Mouse (Mus musculus) neural tube, embryonic 10.5 days (tissue): ENCODE results near the gene Crhr2.

Source experiments
- DNase-seq: peaks from one replicate; pipeline ENCODE4 v3.0.0-alpha.2; 2017; ENCODE audit warnings: low spot score; ENCODE audit errors: extremely low spot score

The Crhr2 gene

DNA sequence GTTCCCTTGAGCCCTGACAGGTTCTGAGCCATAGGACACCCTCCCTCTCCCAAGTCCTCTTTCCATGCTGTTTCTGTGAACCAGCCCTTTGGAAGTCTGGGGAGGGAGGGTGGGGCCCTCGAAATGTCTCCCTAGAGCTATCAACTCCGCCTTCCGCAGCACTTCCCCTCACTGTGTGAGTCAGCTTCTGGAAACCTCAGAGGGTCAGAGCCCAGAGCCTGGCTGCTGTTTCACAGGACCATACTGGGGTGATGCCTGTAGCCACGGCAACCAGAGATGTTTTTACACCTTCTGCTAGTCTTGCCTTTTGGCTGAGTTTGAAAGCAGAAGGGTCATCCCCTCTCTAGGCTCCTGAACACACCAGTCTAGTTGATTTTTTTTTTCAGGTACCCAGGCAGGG lies 9.8 kb downstream of the Crhr2 start:
- no peak for DNase-seq

DNA sequence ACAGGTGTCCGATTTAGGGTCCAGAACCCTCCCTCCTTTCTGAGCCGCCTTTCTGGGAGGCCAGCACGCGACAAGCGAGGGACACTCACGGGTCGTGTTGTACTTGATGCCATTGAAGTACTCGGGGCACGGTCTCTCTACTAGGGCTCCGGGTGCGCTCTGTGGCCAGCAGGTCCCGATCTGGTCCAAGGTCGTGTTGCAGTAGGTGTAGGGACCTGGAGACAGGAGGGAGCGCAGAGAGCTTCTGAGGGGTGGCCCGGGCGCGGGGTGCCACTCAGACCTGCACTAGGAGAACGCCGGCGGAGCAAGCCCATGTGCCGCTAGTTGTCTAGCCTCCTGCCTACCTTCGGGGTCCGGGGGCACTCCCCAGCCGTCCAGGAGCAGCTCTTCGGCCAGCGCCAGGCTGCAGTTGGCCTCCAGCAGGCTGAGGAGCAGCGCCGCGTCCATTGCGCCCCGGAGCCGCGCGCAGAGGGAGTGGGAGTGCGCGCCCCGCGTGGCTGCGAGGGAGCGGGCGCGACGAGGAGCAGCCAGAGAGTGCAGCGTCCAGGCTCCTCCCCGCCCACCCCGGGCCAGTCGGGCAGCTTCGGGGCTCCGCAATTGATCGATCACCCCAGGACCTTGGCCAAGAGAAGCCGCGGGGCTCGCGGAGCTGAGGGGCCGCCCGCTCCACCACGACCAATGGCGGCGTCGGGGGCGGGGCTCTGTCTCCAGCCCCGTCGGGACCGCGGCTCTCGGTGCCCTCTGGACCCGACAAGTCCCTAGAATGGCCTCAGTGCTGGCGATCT lies 15.3 kb downstream of the Crhr2 start:
- DNase-seq: peak; percentile 53

DNA sequence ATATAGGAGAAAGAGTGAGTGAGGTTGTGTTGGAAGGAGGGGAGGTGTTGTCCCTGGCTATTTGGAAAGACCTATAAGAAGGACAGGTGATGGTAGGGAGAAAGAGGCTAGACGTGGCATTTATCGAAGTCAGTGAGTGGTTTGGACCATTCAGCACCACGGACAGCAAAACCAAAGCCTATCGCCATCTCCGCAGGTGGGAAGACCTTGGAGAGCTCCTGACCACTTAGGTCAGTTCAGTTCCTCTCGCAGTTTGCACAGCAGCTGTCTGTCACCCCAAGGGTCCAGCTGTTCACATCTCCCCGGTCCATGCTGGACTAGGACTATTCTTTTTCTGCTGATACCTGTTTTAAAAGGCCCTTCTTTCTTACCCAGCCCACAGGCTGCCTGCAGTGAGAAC lies 24.5 kb downstream of the Crhr2 start:
- DNase-seq: peak; percentile 64

DNA sequence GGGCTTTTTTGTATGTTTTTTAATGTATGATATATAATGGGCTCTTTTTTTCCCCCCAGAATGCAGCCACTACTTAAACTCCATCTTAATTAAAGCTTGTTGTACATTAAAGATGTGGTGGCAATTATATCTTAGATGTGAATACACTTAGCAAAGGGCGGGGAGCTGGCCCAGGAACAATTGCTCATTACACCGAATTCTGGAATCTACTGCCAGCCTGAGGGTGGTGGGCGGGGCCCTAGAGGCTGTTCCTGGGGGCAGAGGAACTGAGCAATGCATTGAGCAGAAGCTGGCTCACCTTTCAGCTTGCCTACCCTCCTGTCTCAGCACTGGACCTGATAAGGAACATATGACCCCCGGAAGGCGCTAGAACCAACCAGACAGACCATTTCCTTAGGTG lies 34.2 kb downstream of the Crhr2 start:
- DNase-seq: no peak

DNA sequence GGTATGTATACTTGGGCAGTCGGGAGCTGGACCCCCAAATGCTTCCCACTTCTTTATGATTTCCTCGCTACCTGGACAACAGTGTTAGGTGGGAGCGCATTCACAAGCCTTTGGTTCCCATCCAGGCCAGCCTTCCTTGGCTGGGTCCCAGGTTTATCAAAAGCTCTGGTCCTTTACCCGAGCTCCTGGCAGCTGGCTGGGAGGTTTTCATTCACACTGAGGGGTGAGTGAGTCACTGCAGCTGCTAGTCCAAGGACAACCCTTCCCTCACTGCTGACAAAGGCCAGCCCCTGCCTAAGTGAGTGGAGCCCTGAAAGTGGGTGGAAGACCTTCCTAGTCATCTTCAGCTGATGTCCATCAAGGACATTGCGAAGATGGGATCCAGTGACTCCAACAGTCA lies 34.8 kb downstream of the Crhr2 start:
- no peak for DNase-seq

DNA sequence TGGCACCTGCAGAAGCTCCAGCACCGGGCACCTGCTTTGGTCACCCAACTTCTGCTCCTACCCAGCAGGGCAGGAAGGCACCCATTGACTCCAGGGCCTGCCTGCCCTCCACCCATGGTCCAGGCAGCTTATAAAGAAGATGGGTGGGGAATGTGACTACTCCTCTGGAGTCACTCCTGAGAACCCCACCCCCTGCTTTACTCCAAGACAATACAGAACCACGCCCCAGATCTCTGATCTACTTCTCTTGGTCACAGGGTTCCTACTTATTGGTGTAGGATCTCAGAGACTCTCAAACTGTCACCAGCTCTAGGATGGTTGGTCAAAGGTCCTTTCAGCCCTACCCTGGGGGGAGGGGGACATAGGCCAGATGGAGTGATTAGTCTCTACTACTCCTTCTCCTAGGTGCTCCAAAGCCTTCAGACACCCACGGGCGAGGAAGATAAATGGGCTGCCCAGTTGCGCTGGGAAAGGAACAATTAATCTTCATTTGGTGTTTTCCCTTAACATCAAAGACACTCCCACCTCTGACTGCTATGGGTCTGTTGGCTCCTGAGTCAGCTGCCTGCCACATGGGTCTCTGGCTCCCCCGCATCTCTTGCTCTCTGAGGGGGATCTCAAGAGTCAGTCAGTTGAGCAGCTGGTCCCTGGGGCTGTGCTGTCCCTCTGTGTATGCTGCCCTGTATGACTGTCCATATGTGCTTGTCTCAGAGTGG lies 39.2 kb downstream of the Crhr2 start:
- DNase-seq: peak; percentile 47

DNA sequence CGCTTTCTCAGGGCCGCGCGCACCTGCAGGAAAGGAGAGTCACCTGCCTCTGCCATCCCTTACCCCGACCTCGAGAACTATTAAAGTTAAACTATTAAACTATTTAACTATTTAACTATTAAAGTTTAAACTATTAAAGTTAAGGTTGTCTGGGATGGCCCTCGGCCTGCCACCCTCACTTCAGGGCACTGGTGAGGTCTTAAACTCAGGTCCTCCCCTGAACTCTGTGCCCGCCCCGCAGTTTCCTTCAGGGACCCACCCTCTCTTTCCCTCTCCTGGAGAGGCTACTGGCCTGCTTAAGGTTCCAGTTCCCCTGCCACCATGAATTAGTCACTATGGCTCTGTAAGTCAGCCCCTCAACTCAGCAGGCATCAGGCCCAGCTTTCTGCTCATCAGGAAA lies 41.4 kb downstream of the Crhr2 start:
- no peak for DNase-seq

DNA sequence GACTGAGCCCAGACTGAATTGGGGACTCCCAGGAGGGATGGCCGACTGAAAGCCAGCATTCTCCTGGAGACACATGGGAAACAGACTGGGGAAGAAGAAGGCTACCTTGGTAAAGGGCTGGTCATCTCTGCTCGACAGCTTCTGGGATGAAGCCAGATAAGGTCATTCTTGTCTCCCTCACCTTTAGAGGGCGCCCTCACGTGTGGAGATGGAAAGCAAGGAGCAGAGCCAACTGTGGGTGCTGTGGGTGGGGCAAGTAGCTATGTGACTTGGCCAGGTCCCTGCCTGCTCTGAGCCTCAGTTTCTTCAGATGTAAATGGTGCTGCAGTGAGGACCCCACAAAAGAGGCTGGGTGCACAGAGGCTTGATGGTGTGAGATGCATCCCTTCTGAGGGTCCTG lies 42.2 kb downstream of the Crhr2 start:
- no peak for DNase-seq

DNA sequence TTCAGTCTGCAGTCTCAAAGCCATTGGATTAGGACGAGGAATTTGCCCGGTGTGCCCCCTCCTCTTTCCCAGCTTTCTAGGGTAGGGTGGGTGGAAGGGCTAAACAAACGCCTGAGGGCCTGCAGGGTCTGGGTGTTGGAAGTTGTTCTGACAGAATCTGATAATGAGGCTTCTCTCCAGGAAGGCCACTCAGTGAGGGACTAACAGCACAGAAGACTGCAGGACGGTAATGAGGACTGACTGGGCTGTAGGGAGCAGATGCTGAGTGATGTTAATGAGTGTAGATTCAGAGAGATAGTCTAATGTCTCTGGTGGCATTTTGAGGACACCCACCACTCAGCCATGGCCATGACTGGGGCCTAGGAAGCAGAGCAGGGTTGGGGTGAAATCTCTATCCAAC lies 45.5 kb downstream of the Crhr2 start:
- DNase-seq: no peak

DNA sequence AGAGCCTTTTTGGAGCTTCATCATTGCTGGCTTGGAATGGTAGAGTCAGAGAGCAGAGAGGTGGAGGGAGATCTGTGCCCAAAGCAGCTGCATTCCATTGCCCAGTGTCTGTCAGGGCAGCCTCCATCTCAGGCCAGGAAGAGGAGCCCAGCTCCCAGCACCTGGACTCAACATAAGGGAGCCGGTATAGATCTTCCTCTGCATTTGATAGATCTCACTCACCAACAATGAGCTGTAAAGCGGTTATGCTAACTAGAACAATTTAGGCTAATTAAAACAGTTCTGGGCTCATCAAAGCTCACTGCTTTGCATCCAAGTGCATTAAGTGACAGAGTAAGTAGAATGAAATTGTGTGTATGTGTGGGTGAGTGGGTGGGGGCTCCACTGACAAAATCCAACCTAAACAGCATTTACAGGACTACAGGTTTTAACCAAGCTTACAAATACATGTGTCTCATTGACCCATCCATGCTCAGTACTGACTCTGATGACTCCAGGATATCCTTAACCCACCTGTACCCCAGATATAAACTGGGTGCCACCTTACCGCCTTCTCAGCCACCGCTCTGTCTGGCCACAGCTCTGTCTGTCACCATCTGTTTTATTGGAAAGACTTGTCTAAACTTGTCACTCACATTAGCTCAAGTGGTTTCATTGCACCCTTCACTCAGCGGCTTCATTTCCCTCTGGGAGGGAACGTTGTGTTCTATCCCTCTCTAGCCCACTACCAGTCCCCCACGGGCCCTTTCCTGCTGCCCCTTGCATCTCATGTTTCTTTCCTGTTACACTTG lies 50.4 kb downstream of the Crhr2 start:
- no peak for DNase-seq

DNA sequence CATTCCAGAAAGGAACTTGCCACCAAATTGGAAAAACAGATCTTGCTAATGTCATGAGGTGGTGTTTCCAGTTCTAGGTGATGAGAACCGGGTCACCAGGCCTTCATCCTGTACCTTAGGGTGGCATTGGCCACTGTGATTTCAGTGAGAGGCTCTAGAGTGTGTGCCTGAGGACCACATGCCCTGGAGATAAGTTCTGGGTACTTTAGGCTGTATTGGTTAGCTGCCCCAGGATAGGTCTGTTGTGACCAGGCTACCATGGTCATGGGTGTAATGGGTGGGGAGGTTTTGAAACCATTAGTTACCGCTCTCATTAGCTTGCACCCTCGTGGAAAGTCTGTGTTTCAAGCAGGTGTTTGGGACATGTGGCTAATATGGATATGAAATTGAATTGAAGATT lies 51.4 kb downstream of the Crhr2 start:
- no peak for DNase-seq

DNA sequence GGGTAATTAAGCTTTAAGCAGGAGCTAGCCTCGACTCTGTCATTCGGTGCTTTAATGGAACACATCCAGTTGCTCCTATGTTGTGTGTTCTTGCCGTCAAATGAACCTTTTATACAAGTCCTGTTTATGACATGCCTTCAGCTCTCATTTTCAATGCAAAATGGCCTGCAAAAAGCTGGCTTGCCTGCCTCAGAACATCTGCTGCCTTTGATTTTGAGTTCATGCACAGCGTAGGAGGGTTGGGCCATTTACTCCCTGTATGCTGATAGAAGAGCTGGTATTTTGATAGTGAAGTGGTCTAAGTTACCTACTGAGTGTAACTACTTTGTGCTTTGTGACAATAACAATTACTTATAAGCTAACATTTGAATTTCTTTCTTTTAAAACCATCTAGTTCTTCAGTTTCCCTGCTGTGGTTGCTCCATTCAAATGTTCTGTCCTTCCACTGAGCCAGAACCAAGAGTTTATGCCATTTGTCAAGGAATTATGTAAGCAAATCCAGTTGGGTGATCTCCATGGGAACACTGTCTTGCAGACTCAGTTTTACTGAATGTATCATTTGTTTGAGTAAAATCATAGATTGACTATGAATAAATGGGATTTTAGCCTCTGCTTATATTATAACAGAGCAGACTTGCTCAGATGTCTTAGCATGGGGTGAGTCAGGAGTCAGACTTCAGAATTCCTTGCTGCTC lies 56.1 kb downstream of the Crhr2 start:
- no peak for DNase-seq

DNA sequence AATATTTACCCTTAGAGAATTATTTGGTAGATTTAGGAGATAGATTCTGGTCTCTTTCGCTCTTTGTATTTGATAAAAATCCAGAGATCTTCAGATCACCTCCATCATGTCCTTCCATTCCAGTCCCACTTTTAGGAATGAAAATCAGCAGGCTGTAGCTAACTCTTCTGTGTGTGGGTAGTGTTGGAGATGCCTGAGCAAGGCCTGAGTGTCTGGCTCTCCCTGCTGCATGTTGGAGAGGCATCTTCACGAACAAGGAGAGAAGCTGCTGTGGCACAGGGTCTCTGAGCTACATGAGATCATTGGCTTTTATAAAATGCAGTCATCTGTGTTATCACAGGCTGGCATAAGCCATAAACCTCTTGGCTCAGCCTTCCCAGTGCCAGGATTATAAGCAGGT lies 66.9 kb downstream of the Crhr2 start:
- no peak for DNase-seq

DNA sequence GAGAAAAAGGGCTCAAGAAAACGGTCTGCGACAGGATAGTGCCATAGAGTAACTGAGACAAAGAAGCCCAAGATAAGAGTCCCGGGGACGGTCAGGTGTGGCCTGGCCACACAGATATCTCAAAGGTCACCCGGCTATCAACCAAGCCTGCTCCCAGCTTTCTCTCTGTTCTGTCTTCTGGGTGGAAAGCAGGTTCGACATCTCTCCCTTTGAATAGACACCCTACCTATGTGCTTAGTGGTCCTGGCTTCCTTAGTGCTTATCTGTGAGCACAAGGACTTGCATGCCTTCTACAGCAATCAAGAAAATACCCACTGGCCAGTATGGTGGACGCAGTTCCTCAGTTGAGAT lies 68.4 kb downstream of the Crhr2 start:
- DNase-seq: no peak

DNA sequence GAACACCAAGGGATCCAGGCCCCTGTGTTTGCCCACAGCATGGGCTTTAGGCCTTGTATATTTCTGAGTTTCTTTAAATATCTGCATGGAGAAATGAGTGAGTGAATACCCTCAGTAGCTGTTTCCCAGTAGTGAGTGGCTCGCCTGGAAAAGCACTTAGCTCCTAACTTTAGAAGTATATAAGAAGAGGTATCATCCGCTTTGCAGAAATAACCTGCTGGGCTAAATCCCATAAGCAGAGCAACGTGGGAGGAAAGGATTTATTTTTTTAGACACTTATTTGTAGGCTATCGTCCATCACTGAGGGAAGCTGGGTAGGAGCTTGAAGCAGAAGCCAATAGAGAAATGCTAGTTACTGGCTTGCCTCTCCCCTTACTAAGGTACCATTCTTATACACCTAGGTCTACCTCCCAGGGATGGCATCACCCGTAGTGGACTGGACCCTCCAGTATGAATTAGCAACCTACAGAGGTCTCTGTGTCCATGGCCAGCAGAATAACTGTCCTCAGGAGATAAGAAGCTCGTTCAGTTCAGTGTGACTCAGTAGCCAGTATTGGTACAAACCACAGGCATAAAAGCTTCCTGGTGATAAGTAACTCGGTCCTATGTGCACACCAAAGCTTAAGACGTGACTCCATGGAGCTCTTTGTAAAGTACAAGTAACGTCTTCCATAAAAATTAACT lies 68.9 kb downstream of the Crhr2 start:
- DNase-seq: no peak

DNA sequence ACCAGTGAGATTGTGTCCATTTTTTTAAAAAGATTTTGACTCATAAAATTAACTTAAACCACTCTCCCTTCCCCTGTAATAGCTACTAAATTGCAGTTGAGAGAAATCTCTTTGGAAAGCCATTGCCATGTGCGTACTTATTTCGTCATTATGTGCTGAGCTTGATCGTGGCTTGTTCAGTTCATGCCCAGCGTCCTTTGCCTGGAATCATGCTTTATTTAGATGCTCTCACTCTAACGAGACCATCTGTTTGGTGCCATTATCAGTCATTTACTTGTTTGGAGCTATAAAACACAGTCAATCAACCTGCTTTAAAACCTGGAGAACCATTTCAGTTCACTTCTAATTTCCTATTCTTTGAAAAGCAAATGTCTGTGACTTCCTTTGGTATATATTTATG lies 70.6 kb downstream of the Crhr2 start:
- no peak for DNase-seq

DNA sequence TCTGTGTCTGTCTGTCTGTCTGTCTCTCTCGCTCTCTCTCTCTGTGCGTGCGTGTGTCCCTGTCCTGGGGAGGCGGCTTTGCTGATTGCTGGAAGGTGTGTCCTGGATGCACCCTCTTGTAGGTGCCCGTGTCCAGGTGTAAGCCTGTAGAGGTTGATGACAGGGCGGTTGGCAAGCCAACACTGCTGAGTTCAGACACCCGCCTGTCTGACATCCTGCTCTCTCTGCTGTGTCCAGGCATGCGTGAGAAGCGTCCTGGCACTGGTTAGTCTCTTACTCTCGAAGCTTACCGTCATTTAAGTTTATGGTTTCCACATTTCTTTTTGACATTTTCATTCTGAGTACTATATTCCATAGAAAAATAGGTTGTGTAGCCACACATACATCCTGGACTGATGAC lies 71.5 kb downstream of the Crhr2 start:
- DNase-seq: no peak

DNA sequence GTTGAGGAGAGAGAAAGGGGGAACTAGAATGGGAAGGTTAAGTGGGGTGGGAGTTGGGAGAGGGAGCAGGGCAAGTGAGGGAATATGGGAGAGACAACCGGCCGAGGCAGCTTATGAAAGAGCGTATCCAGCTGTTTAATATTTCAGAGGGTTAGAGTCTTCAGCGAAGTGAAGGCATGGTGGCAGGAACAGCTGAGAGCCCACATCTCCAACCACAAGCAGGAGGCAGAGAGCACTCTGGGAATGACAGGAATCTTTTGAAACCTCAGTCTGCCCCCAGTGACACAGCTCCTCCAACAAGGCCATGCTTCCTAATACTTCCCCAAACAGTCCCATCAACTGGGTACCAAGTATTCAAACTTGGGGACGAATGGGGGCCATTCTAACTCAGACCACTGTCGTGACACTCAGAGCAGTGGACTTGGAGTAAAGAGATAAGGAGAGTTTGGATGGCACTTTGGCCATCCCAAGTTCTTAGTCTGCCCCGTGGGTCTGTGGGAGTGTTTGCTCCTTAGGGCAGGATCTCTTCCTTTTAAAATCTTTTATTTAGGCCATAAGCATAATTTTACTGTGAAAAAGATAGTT lies 72.5 kb downstream of the Crhr2 start:
- DNase-seq: no peak

DNA sequence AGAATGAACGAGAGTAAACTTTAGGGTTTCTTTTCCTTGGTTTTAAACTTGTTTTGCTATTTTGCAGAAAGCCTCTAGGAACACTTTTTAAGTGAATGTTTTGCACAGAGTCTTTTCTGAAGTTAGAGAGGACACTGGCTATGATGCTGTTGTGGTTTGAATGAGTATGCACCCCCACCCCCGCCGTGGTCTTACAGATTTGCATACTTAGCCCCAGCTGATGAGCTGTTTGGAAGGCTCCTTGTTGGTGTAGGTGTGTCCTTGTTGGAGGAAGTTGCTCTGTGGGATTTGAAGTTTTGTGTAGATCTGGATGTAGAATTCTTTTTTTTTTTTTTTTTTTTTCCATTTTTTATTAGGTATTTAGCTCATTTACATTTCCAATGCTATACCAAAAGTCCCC lies 75.4 kb downstream of the Crhr2 start:
- DNase-seq: no peak

DNA sequence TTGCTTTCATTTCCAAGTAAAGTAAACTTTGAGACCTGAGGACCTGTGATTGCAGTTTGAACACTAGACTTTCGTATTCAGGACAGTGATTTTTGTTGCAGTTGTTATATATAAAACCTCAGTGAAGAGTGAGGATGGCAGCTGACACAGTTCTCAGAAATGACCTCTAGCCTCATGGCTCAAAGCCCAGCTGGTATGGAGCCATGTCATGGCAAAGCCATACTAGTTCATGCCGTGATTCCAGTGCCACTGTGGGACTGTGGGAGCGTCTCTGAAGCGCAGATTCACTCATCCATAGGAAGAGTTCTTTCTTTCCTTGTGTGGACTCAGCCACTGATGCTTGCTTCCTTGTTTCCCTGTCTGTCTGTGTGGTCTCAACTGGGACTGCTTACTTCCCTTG lies 78.3 kb downstream of the Crhr2 start:
- no peak for DNase-seq

DNA sequence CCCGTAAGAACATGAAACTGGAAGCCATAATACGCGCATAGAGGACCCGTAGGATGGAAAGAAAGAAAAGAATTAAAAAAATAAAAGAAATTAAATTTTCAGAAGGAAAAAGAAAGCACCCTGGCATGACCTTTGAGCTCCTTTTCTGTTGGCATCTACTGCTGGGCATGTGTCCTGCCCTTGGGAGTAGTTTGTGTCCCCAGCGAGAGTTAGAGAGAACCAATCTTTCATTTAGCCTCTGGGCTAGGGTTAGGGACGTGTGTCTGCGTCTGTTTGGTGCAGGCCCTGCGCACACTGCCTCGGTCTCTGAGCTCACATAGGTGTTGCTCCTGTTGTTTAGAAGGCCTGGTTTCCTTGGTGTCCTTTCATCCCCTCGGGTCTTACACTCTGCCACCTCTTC lies 83.6 kb downstream of the Crhr2 start:
- DNase-seq: no peak
